Mouse (Mus musculus) embryonic facial prominence, embryonic 15.5 days (tissue): ENCODE measurements around the gene Arhgap44. TPM values are rescaled to one million over a fixed set of nuclear protein-coding genes. Genes with fewer than 3 reads are reported as not detected.

ENCODE experiments used
- ATAC-seq: fragments of 200-750 bp; cut with Nextera tagmentation; 2 replicates; pipeline ENCODE4 v1.8.0; 2017; ENCODE audit warnings: low read depth, moderate TSS enrichment; ENCODE audit not compliant: insufficient number of reproducible peaks, low FRiP score, low TSS enrichment
- H3K27ac ChIP-seq: fragments of 300-500 bp; sonication (generic); replicated peaks from 2 replicates; pipeline ENCODE4 v1.5.1; 2015; ENCODE audit warnings: mild to moderate bottlenecking, inconsistent platforms
- H3K27me3 ChIP-seq: fragments of 300-500 bp; sonication (generic); 2 replicates; pipeline ENCODE4 v1.6.1; 2015; ENCODE audit warnings: inconsistent platforms
- H3K36me3 ChIP-seq: fragments of 300-500 bp; sonication (generic); 2 replicates; pipeline ENCODE4 v1.6.1; 2015; ENCODE audit warnings: mild to moderate bottlenecking, inconsistent platforms
- H3K4me1 ChIP-seq: fragments of 300-500 bp; sonication (generic); 2 replicates; pipeline ENCODE4 v1.6.1; 2015; ENCODE audit warnings: inconsistent platforms
- H3K4me2 ChIP-seq: fragments of 300-500 bp; sonication (generic); replicated peaks from 2 replicates; pipeline ENCODE4 v1.6.1; 2015; ENCODE audit warnings: mild to moderate bottlenecking, inconsistent platforms
- H3K4me3 ChIP-seq: fragments of 300-500 bp; sonication (generic); replicated peaks from 2 replicates; pipeline ENCODE4 v1.5.1; 2015; ENCODE audit warnings: mild to moderate bottlenecking, inconsistent platforms
- H3K9ac ChIP-seq: fragments of 300-500 bp; sonication (generic); 2 replicates; pipeline ENCODE4 v1.6.1; 2015; ENCODE audit warnings: inconsistent platforms
- H3K9me3 ChIP-seq: fragments of 300-500 bp; sonication (generic); replicated peaks from 2 replicates; pipeline ENCODE4 v1.6.1; 2016; ENCODE audit warnings: inconsistent platforms
- WGBS: fragments of 180-500 bp; shearing (Covaris S2); methylation state at CpG from one replicate; pipeline ENCODE4 v1.1.7; 2015; 5-methylcytosine and 5-hydroxymethylcytosine counted together
- polyA plus RNA-seq: library from polyadenylated mRNA; unstranded; fragments of >200 nt; fragmentation: Nextera tagmentation; extraction: Ambion mirVana; gene quantifications from 2 replicates; pipeline ENCODE4 v1.2.1, GENCODE M21; 2015

The Arhgap44 gene
- polyA plus RNA-seq, 1 experiment from 2014 or later: 6.8 TPM

GRCm38 (mm10) chr11:65001729-65002128 is 161.0 kb downstream of the Arhgap44 start:
- Histone ChIP-seq H3K4me2 (no peak overlapping the region), H3K36me3 (peaks cover 67% of the 10 kb centered on the region), H3K9ac (no peak overlapping the region), H3K4me1 (0 out of 2 replicates have a peak, but pooled peaks cover 4% of the 10 kb centered on the region), H3K27me3 (no peaks in the 10 kb centered on the region), H3K9me3 (no peaks in the 10 kb centered on the region), H3K4me3 (no peak overlapping the region), H3K27ac (no peak overlapping the region)
- WGBS: 80% methylated on average over 14 of the region's 14 CpGs
- ATAC-seq: no peak

GRCm38 (mm10) chr11:64999685-65000084 is 163.1 kb downstream of the Arhgap44 start:
- no peak for ATAC-seq
- 76% methylated on average over 5 of the region's 5 CpGs for WGBS
- Histone ChIP-seq H3K9me3 (no peaks in the 10 kb centered on the region), H3K27me3 (no peaks in the 10 kb centered on the region), H3K27ac (no peak overlapping the region), H3K9ac (no peak overlapping the region), H3K36me3 (peaks cover 79% of the 10 kb centered on the region), H3K4me1 (no peaks in the 10 kb centered on the region), H3K4me3 (no peak overlapping the region), H3K4me2 (no peak overlapping the region)

- no peak overlapping the region for H3K4me2 ChIP-seq
- H3K9ac ChIP-seq: no peak overlapping the region
- no peaks in the 10 kb centered on the region for H3K27me3 ChIP-seq
- H3K4me1 ChIP-seq: no peaks in the 10 kb centered on the region
- 86% methylated on average over 3 of the region's 3 CpGs for WGBS
- no peak overlapping the region for H3K27ac ChIP-seq
- no peaks in the 10 kb centered on the region for H3K9me3 ChIP-seq
- H3K4me3 ChIP-seq: no peak overlapping the region
- ATAC-seq: no peak
- peaks cover 83% of the 10 kb centered on the region for H3K36me3 ChIP-seq
Observed at GRCm38 (mm10) chr11:64998439-64998838, 164.3 kb downstream of the Arhgap44 start.

- Histone ChIP-seq H3K27me3 (no peaks in the 10 kb centered on the region), H3K27ac (no peak overlapping the region), H3K4me1 (no peaks in the 10 kb centered on the region), H3K4me2 (no peak overlapping the region), H3K9ac (no peak overlapping the region), H3K36me3 (peaks cover 89% of the 10 kb centered on the region), H3K4me3 (no peak overlapping the region), H3K9me3 (no peaks in the 10 kb centered on the region)
- 90% methylated on average over 2 of the region's 2 CpGs for WGBS
- no peak for ATAC-seq
Observed at GRCm38 (mm10) chr11:64988556-64988955, 174.2 kb downstream of the Arhgap44 start.

- 9% methylated on average over 9 of the region's 9 CpGs for WGBS
- no peak overlapping the region for H3K27ac ChIP-seq
- peak overlapping the region; percentile 94 for H3K4me3 ChIP-seq
- peak overlapping the region; percentile 71 for H3K4me2 ChIP-seq
- H3K27me3 ChIP-seq: no peaks in the 10 kb centered on the region
- peaks cover 30% of the 10 kb centered on the region for H3K36me3 ChIP-seq
- no peaks in the 10 kb centered on the region for H3K9me3 ChIP-seq
- H3K9ac ChIP-seq: peak overlapping the region; percentile 83
- ATAC-seq: no peak
- peaks cover 14% of the 10 kb centered on the region for H3K4me1 ChIP-seq
Observed at GRCm38 (mm10) chr11:64979489-64979845, 183.3 kb downstream of the Arhgap44 start.

- Histone ChIP-seq H3K27ac (no peak within 1 kb of the TSS; the same call in 1 of the 2 replicates), H3K4me1 (peaks cover 14% of the 10 kb centered on the region), H3K4me3 (peak within 1 kb of the TSS; percentile 94), H3K9ac (peak within 1 kb of the TSS; percentile 83), H3K36me3 (peaks cover 24% of the 10 kb centered on the region), H3K9me3 (no peaks in the 10 kb centered on the region), H3K27me3 (peaks cover 2% of the 10 kb centered on the region; the same call in 1 of the 2 replicates), H3K4me2 (peak within 1 kb of the TSS; percentile 71)
- ATAC-seq: peak; percentile 100
- under 1% methylated on average over 65 of the region's 65 CpGs for WGBS
Observed at GRCm38 (mm10) chr11:64978720-64979488, 183.9 kb downstream of the Arhgap44 start, which contains the start of gene Elac2. Gene Elac2, plus strand, starts transcription at chr11:64979038.

- 69% methylated on average over 2 of the region's 2 CpGs for WGBS
- no peak for ATAC-seq
- H3K36me3 ChIP-seq: no peaks in the 10 kb centered on the region
Observed at GRCm38 (mm10) chr11:64972418-64972817, 190.3 kb downstream of the Arhgap44 start.

GRCm38 (mm10) chr11:64971471-64971988 is 191.2 kb downstream of the Arhgap44 start:
- H3K36me3 ChIP-seq: no peaks in the 10 kb centered on the region
- H3K9me3 ChIP-seq: no peaks in the 10 kb centered on the region
- H3K4me2 ChIP-seq: no peak overlapping the region
- peaks cover 8% of the 10 kb centered on the region; the same call in 1 of the 2 replicates for H3K4me1 ChIP-seq
- no peak for ATAC-seq
- no peak overlapping the region for H3K27ac ChIP-seq
- no peak overlapping the region for H3K9ac ChIP-seq
- H3K4me3 ChIP-seq: no peak overlapping the region
- WGBS: 81% methylated on average over 3 of the region's 3 CpGs
- H3K27me3 ChIP-seq: peaks cover 13% of the 10 kb centered on the region; the same call in 1 of the 2 replicates

More at GRCm38 (mm10) chr11:64972418-64972817, 190.3 kb downstream of the Arhgap44 start:
- H3K4me3 ChIP-seq: no peak overlapping the region
- H3K9ac ChIP-seq: no peak overlapping the region
- H3K4me1 ChIP-seq: peaks cover 8% of the 10 kb centered on the region; the same call in 1 of the 2 replicates
- no peak overlapping the region for H3K27ac ChIP-seq
- peaks cover 13% of the 10 kb centered on the region; the same call in 1 of the 2 replicates for H3K27me3 ChIP-seq
- H3K4me2 ChIP-seq: no peak overlapping the region
- no peaks in the 10 kb centered on the region for H3K9me3 ChIP-seq

GRCm38 (mm10) chr11:64968939-64969342 is 193.8 kb downstream of the Arhgap44 start:
- H3K4me3 ChIP-seq: no peak overlapping the region
- no peak for ATAC-seq
- 33% methylated on average over 4 of the region's 4 CpGs for WGBS
- peaks cover 12% of the 10 kb centered on the region; the same call in 1 of the 2 replicates for H3K27me3 ChIP-seq
- no peak overlapping the region for H3K4me2 ChIP-seq
- no peaks in the 10 kb centered on the region for H3K9me3 ChIP-seq
- H3K9ac ChIP-seq: no peak overlapping the region
- H3K27ac ChIP-seq: no peak overlapping the region
- H3K4me1 ChIP-seq: peaks cover 8% of the 10 kb centered on the region; the same call in 1 of the 2 replicates
- H3K36me3 ChIP-seq: no peaks in the 10 kb centered on the region

GRCm38 (mm10) chr11:64968507-64968906 is 194.3 kb downstream of the Arhgap44 start:
- H3K9me3 ChIP-seq: no peaks in the 10 kb centered on the region
- ATAC-seq: peak; percentile 76; the same call in 1 of the 2 replicates
- 0 out of 2 replicates have a peak, but pooled peaks cover 9% of the 10 kb centered on the region for H3K27me3 ChIP-seq
- WGBS: 2% methylated on average over 3 of the region's 3 CpGs
- H3K27ac ChIP-seq: no peak overlapping the region
- H3K4me1 ChIP-seq: peaks cover 8% of the 10 kb centered on the region; the same call in 1 of the 2 replicates
- H3K9ac ChIP-seq: no peak overlapping the region
- no peak overlapping the region for H3K4me3 ChIP-seq
- H3K4me2 ChIP-seq: no peak overlapping the region
- H3K36me3 ChIP-seq: no peaks in the 10 kb centered on the region

- Histone ChIP-seq H3K27me3 (no peaks in the 10 kb centered on the region), H3K4me2 (no peak overlapping the region), H3K4me1 (0 out of 2 replicates have a peak, but pooled peaks cover 1% of the 10 kb centered on the region), H3K4me3 (no peak overlapping the region), H3K36me3 (no peaks in the 10 kb centered on the region), H3K9me3 (no peaks in the 10 kb centered on the region), H3K27ac (no peak overlapping the region), H3K9ac (no peak overlapping the region)
- WGBS: 91% methylated on average over 2 of the region's 2 CpGs
- ATAC-seq: no peak
Observed at GRCm38 (mm10) chr11:64962629-64963028, 200.1 kb downstream of the Arhgap44 start.
